Mouse (Mus musculus) heart, adult 2 months (tissue): ENCODE results near the gene Spats2.

Experiments
- CTCF ChIP-seq: fragments of 200-600 bp; IDR thresholded peaks from 2 replicates; pipeline ENCODE4 v1.8.1; 2022; ENCODE audit warnings: antibody characterized with exemption, mild to moderate bottlenecking, moderate library complexity
- POLR2A ChIP-seq: fragments of 200-500 bp; IDR thresholded peaks from 2 replicates; pipeline ENCODE4 v1.6.1; 2011; ENCODE audit warnings: mild to moderate bottlenecking, low read depth, low read length, control low read depth; ENCODE audit not compliant: insufficient read depth

GRCm38 (mm10) chr15:99214941-99215340, 89.2 kb downstream of the Spats2 start:
- TF ChIP-seq CTCF, result peak; percentile 68
- no peak for TF ChIP-seq POLR2A
